Mouse (Mus musculus) central nervous system, embryonic 14 days (tissue): ENCODE results near the gene Sorl1. TPM values are rescaled to one million over a fixed set of nuclear protein-coding genes. Genes with fewer than 3 reads are reported as not detected.

Experiments
- polyA plus RNA-seq: library from polyadenylated mRNA; depleted of rRNA; stranded (reverse); fragments of >200 nt; gene quantifications from 2 replicates; pipeline ENCODE4 v1.2.3, GENCODE M21; 2012; rRNA removed

Sorl1 gene
- 11.1 and 14.4 TPM in 2 replicates for polyA plus RNA-seq

DNA sequence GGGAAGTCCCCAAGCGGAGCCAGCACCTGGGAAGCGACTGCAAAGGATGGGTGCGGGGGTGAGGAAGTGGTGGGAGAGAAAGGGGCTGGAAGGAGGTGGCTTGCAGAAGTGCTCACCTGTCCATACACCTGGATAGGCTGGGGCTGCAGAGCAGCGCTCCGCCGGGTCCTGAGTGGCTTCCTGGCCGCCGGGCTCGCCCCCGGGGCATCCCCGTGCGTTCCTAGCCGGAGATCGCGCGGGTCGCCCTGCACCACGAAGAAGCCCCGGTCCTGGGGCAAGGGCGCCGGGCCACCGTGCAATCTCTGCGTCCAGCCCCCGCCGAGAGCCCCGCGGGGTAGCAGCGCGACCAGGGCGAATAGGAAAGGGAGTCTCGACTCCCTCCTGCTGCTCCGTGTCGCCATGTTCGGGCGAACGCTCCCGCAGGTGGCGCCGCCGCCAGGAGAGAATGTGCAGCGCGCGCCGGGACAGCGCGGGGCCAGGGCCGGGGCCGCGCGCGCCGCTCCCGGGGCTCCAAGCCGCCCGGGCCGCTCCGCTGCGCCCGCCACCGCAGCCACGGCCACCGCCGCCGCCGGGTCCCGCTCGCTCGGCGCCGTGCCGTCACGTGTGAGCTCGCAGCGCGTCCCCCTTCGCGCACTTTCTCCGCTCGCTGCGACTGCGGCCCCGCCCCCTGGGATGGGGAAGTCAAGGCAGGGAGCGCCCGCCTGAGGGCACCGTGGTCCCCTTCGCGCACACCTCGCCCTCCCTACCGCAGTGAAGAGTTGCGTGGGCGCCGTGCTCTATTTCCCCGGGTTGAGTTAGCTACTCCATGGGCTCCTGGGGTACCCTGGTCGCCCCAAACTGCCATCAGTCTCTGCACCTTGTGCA lies at the start of gene Sorl1:
Gene Sorl1, minus strand, starts transcription at position 585 of the 864 bp plus-strand sequence.

Other genes with a start within 250 kb of the Sorl1 start
- 48.3 and 52.6 TPM in 2 replicates for gene Sc5d, start 140.0 kb upstream of the Sorl1 start, polyA plus RNA-seq